Mouse (Mus musculus) hindbrain, embryonic 11.5 days (tissue): Measurements from ENCODE around the gene Dazap1. TPM values are rescaled to one million over a fixed set of nuclear protein-coding genes. Genes with fewer than 3 reads are reported as not detected.
A peak's percentile ranks its signal among the peaks of the same experiment; 100 is the strongest.

Experiments used
- ATAC-seq: fragments of 200-750 bp; cut with Nextera tagmentation; 2 replicates; pipeline ENCODE4 v1.8.0; 2017; ENCODE audit warnings: mild to moderate bottlenecking, moderate TSS enrichment, moderate library complexity; ENCODE audit not compliant: low FRiP score
- DNase-seq: peaks from one replicate; pipeline ENCODE4 v3.0.0-alpha.2; 2015; ENCODE audit warnings: low spot score
- H3K27ac ChIP-seq: fragments of 300-500 bp; sonication (generic); 2 replicates; pipeline ENCODE4 v1.5.1; 2014; ENCODE audit warnings: mild to moderate bottlenecking, low read depth, low read length
- H3K27me3 ChIP-seq: fragments of 300-500 bp; sonication (generic); 2 replicates; pipeline ENCODE4 v1.6.1; 2014; ENCODE audit warnings: mild to moderate bottlenecking, low read length, moderate library complexity, mixed read lengths; ENCODE audit not compliant: control insufficient read depth, insufficient read depth
- H3K36me3 ChIP-seq: fragments of 300-500 bp; sonication (generic); 2 replicates; pipeline ENCODE4 v1.6.1; 2014; ENCODE audit warnings: mild to moderate bottlenecking, low read length, moderate library complexity, mixed read lengths; ENCODE audit not compliant: control insufficient read depth, insufficient read depth
- H3K4me1 ChIP-seq: fragments of 300-500 bp; sonication (generic); replicated peaks from 2 replicates; pipeline ENCODE4 v1.6.1; 2014; ENCODE audit warnings: low read length, mixed read lengths; ENCODE audit not compliant: control insufficient read depth, insufficient read depth
- H3K4me2 ChIP-seq: fragments of 300-500 bp; sonication (generic); replicated peaks from 2 replicates; pipeline ENCODE4 v1.6.1; 2014; ENCODE audit warnings: mild to moderate bottlenecking, low read depth, low read length
- H3K4me3 ChIP-seq: fragments of 300-500 bp; sonication (generic); 2 replicates; pipeline ENCODE4 v1.5.1; 2014; ENCODE audit warnings: low read depth, low read length
- H3K9ac ChIP-seq: fragments of 300-500 bp; sonication (generic); 2 replicates; pipeline ENCODE4 v1.6.1; 2014; ENCODE audit warnings: low read depth, low read length
- H3K9me3 ChIP-seq: fragments of 300-500 bp; sonication (generic); 2 replicates; pipeline ENCODE4 v1.6.1; 2016; ENCODE audit warnings: low read length; ENCODE audit not compliant: control insufficient read depth
- WGBS: fragments of 180-500 bp; shearing (Covaris S2); extraction: QIAGEN DNeasy Blood & Tissue Kit; methylation state at CpG from one replicate; pipeline ENCODE4 v1.1.7; 2014; 5-methylcytosine and 5-hydroxymethylcytosine counted together
- polyA plus RNA-seq: library from polyadenylated mRNA; unstranded; fragments of >200 nt; fragmentation: Nextera tagmentation; extraction: Ambion mirVana; gene quantifications from 2 replicates; pipeline ENCODE4 v1.2.1, GENCODE M21; 2014

The Dazap1 gene
- polyA plus RNA-seq, 1 experiment from 2014 or later: 46.8 TPM

DNA sequence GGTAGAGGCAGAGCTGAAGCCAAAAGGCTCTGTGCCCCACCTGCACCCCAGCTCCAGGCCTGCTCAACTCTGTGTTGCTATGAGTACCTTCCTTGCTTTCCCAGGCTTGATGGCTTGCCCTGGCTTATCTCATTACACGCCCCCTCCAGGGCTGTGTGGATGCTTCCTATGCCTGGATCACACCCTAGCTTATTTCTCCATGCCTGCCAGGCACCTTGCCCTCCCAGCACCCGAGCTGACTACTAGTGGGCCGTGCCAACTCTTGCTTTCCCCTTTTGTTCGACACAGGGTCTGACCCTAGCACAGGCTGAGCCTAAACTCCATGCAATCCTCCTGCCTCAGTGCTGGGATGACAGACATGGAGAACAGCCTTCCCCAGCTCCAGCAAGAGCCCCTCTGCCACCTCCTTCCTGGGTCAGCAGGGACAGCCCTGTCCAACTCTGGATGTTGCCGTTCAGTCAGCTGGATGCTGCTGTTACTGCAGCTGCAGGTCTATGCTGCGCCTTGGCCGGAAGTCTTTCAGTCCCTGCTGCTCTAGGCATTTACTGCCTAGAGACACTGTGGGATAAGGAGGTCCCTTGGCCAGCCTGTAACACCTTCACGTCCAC lies 36.3 kb downstream of the Dazap1 start:
- Histone ChIP-seq H3K4me2 (no peak overlapping the region), H3K4me3 (0 out of 2 replicates have a peak overlapping the region, but pooled peaks have one; percentile 2), H3K4me1 (peaks cover 34% of the 10 kb centered on the region), H3K27ac (peak overlapping the region; percentile 36; the same call in 1 of the 2 replicates), H3K27me3 (peaks cover 3% of the 10 kb centered on the region; the same call in 1 of the 2 replicates), H3K36me3 (peaks cover 10% of the 10 kb centered on the region), H3K9me3 (no peaks in the 10 kb centered on the region), H3K9ac (peak overlapping the region; percentile 15; the same call in 1 of the 2 replicates)
- no peak for ATAC-seq
- 80% methylated on average over 8 of the region's 8 CpGs for WGBS
- no peak for DNase-seq

DNA sequence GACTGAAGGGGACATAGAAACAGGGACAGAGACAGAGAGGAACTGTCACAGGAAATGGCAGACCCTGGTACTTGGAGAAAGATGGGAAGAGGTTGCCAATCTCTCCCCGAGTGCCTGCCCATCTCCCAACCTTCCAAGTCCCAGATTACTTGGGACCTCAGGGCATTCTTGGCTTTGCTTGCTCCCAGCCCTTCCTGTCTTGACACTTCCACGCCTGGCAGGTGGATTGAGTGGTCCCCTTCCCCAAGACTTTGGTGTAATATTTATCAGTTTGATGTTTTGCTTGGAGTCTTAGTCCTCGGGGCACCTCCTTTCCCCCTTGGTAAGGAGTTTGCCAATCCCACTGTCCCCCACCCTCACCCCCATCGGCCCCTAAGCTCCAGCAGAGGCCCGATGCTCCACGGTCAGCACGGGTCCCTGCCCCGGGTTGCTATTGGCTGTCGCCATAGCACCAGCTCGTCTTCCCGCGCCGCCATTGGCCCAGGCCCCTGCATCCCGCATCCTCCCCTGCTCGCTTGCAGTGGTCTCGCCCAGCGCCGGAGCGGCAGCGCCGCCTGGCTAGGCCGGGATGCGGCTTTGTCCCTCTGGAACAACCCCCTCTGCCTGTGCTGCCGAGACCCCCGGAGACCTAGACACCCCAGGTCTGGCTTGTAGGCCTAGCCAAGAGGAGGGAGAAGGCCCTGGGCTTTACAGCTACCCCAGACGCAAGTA lies 37.4 kb downstream of the Dazap1 start:
- Histone ChIP-seq H3K4me1 (peaks cover 30% of the 10 kb centered on the region), H3K4me3 (peak overlapping the region; percentile 66), H3K27ac (peak overlapping the region; percentile 96), H3K9me3 (no peaks in the 10 kb centered on the region), H3K9ac (peak overlapping the region; percentile 97), H3K4me2 (peak overlapping the region; percentile 63), H3K36me3 (peaks cover 10% of the 10 kb centered on the region), H3K27me3 (peaks cover 3% of the 10 kb centered on the region; the same call in 1 of the 2 replicates)
- peak; percentile 89 for DNase-seq
- peak; percentile 77 for ATAC-seq
- WGBS: 4% methylated on average over 26 of the region's 26 CpGs

- ATAC-seq (no peak), DNase-seq (peak; percentile 66)
- Histone ChIP-seq H3K4me1 (peaks cover 27% of the 10 kb centered on the region), H3K27ac (peak overlapping the region; percentile 96), H3K36me3 (peaks cover 6% of the 10 kb centered on the region), H3K4me2 (peak overlapping the region; percentile 63), H3K4me3 (peak overlapping the region; percentile 66), H3K9ac (peak overlapping the region; percentile 97), H3K27me3 (peaks cover 3% of the 10 kb centered on the region; the same call in 1 of the 2 replicates), H3K9me3 (no peaks in the 10 kb centered on the region)
- 5% methylated on average over 15 of the region's 15 CpGs for WGBS
These were observed 38.0 kb downstream of the Dazap1 start for GRCm38 (mm10) chr10:80299301-80299700.

- Histone ChIP-seq H3K9ac (peak overlapping the region; percentile 97), H3K27me3 (peaks cover 5% of the 10 kb centered on the region; the same call in 1 of the 2 replicates), H3K36me3 (peaks cover 7% of the 10 kb centered on the region; the same call in 1 of the 2 replicates), H3K4me1 (peaks cover 29% of the 10 kb centered on the region), H3K27ac (peak overlapping the region; percentile 96), H3K4me2 (peak overlapping the region; percentile 63), H3K4me3 (peak overlapping the region; percentile 66), H3K9me3 (no peaks in the 10 kb centered on the region)
- WGBS: 45% methylated on average over 10 of the region's 10 CpGs
- DNase-seq (no peak), ATAC-seq (no peak)
These were observed 38.5 kb downstream of the Dazap1 start for GRCm38 (mm10) chr10:80299824-80300223.

- Histone ChIP-seq H3K9me3 (no peaks in the 10 kb centered on the region), H3K4me2 (peak overlapping the region; percentile 63), H3K4me1 (peaks cover 25% of the 10 kb centered on the region), H3K36me3 (peaks cover 5% of the 10 kb centered on the region; the same call in 1 of the 2 replicates), H3K4me3 (peak overlapping the region; percentile 66), H3K27me3 (peaks cover 5% of the 10 kb centered on the region; the same call in 1 of the 2 replicates), H3K27ac (peak overlapping the region; percentile 96), H3K9ac (peak overlapping the region; percentile 97)
- 9% methylated on average over 11 of the region's 11 CpGs for WGBS
- peak; percentile 79 for DNase-seq
- ATAC-seq: peak; percentile 75
These were observed 39.4 kb downstream of the Dazap1 start for GRCm38 (mm10) chr10:80300672-80301181.

- WGBS: 69% methylated on average over 10 of the region's 10 CpGs
- peaks cover 5% of the 10 kb centered on the region for H3K36me3 ChIP-seq
- peak overlapping the region; percentile 97 for H3K9ac ChIP-seq
- ATAC-seq (peak; percentile 6; the same call in 1 of the 2 replicates), DNase-seq (no peak)
- H3K27me3 ChIP-seq: peaks cover 5% of the 10 kb centered on the region; the same call in 1 of the 2 replicates
- peaks cover 24% of the 10 kb centered on the region for H3K4me1 ChIP-seq
- peak overlapping the region; percentile 63 for H3K4me2 ChIP-seq
- no peaks in the 10 kb centered on the region for H3K9me3 ChIP-seq
- H3K27ac ChIP-seq: peak overlapping the region; percentile 96
- peak overlapping the region; percentile 66 for H3K4me3 ChIP-seq
These were observed 40.2 kb downstream of the Dazap1 start for GRCm38 (mm10) chr10:80301256-80302081.

GRCm38 (mm10) chr10:80302082-80302355 lies 40.7 kb downstream of the Dazap1 start:
- no peak overlapping the region; the same call in 1 of the 2 replicates for H3K27ac ChIP-seq
- ATAC-seq: no peak
- H3K9me3 ChIP-seq: no peaks in the 10 kb centered on the region
- peak overlapping the region; percentile 66 for H3K4me3 ChIP-seq
- 51% methylated on average over 5 of the region's 5 CpGs for WGBS
- peaks cover 11% of the 10 kb centered on the region for H3K36me3 ChIP-seq
- H3K4me1 ChIP-seq: peaks cover 18% of the 10 kb centered on the region
- no peak for DNase-seq
- H3K27me3 ChIP-seq: peaks cover 5% of the 10 kb centered on the region; the same call in 1 of the 2 replicates
- H3K9ac ChIP-seq: peak overlapping the region; percentile 97
- H3K4me2 ChIP-seq: peak overlapping the region; percentile 63

- no peaks in the 10 kb centered on the region for H3K9me3 ChIP-seq
- 6% methylated on average over 9 of the region's 9 CpGs for WGBS
- peak overlapping the region; percentile 97; the same call in 1 of the 2 replicates for H3K9ac ChIP-seq
- peak overlapping the region; percentile 63 for H3K4me2 ChIP-seq
- H3K27ac ChIP-seq: no peak overlapping the region
- ATAC-seq (no peak), DNase-seq (no peak)
- H3K27me3 ChIP-seq: peaks cover 5% of the 10 kb centered on the region; the same call in 1 of the 2 replicates
- H3K4me1 ChIP-seq: peaks cover 18% of the 10 kb centered on the region
- H3K36me3 ChIP-seq: peaks cover 16% of the 10 kb centered on the region
- H3K4me3 ChIP-seq: peak overlapping the region; percentile 66
These were observed 41.2 kb downstream of the Dazap1 start for GRCm38 (mm10) chr10:80302471-80302881.
